Mouse (Mus musculus): ENCODE data around the gene Gm11444.
A peak's percentile ranks its signal among the peaks of the same experiment; 100 is the strongest.

Gene Gm11444

GRCm38 (mm10) chr11:85857997-85858698 lies 8.0 kb upstream of the Gm11444 start:
- no peak for DNase-seq

GRCm38 (mm10) chr11:85850758-85851157 lies 625 bp upstream of the Gm11444 start:
- no peak for DNase-seq

- no peak for DNase-seq
Observed at GRCm38 (mm10) chr11:85849037-85849436, 1.1 kb downstream of the Gm11444 start.

- no peak for DNase-seq
Observed at GRCm38 (mm10) chr11:85846509-85846908, 3.6 kb downstream of the Gm11444 start.

GRCm38 (mm10) chr11:85845921-85846320 lies 4.2 kb downstream of the Gm11444 start:
- DNase-seq = no peak

DNA sequence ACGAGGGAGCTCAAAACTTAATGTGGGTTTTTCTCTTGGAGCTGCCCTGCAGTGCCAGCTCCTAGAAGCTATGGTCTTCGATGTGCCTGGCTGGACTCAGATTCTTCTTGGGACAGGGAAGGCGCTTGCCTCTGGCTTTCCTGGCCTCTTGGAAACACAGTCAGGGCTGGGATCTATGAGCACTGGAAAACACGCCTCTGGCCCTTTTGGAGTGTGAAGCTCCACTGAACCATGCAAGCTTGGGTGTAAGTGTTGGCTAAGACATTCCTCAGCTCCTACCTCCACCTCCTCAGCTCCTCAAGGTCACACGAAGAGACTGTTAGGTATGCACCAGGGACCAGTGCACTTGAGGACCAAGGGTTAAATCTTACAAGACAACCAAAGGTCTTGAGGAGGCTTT lies 5.2 kb downstream of the Gm11444 start:
- no peak for DNase-seq

- peak; percentile 42 to 73 for DNase-seq
Observed at GRCm38 (mm10) chr11:85844144-85844965, 5.8 kb downstream of the Gm11444 start.

GRCm38 (mm10) chr11:85843347-85843692 lies 6.8 kb downstream of the Gm11444 start:
- peak; percentile 21 to 62 for DNase-seq

- DNase-seq = no peak
Observed at GRCm38 (mm10) chr11:85842596-85843346, 7.4 kb downstream of the Gm11444 start.

DNA sequence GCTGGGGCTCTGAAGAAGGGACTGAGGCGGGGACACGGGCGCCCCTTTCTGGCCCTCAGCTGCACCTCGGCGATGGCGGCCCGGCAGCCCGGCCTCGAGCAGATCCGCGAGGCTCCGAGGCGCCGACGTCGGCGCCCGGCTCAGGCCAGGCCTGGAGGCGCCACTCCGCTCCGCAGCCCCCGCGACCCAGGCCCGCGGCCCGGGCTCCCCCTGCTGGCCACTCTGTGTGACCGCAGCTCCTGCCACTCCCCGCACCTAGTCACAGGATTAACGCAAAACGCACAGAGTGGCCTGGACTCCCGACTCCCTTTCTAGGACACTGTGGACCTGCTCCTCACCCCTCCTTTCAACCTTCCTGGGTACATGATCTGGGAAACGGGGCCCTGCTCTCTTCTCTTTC lies 8.2 kb downstream of the Gm11444 start:
- DNase-seq = peak in 1 of 2 experiments; percentile 53

DNA sequence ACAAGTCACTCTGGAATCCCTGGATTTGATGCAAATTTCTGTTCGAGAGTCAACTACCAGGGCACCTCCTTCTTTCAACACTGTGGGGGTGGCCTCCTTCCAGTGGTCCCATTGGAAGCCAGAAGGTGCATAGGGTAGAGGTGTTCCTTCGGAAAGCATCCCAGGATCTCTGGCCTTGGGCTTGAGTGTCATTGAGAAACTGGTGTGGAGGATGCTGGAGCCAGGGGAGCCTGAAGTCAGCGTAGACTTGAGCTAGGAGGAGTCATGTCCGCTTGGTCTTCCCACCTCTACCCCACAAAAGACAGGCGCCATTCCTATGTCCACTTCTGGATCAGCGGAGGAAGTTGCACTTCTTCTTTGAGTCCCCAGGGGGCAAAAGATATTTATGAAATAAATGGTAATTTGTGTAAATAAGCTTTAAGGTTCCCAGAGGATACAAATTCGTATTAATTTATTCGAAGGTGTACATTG lies 8.9 kb downstream of the Gm11444 start:
- DNase-seq = no peak

GRCm38 (mm10) chr11:85840803-85841145 lies 9.4 kb downstream of the Gm11444 start:
- DNase-seq = no peak

DNA sequence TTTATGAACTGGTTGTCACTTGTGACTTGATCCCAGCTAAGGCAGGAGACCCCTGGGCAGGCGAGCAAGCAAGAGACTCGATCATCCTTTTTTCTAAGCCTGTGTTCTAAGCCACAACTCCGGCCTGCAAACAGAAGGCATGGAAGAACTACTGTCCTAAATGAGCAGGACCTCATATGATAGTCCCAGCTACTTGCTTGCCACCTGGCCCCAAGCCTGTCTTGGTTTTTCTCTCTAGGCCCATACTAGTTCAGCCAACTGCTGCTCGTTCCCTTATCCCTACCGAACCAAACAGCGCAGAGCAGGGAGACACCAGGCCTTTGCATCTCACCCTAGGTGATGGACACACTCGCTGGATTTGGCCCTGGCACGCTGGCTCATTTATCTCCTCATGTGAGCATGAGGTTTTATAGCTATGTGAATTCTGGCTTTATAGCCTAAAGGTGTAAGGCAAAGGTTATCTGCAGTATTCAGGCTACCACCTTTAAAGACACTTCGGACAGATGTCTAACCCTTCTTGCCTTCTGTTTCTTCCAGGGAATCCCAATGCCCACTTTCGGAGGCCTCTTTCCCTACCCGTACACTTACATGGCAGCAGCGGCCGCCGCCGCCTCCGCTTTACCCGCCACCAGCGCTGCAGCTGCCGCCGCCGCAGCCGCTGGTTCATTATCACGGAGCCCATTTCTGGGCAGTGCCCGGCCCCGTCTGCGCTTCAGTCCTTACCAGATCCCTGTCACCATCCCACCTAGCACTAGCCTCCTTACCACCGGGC lies 9.9 kb downstream of the Gm11444 start:
- no peak for DNase-seq

GRCm38 (mm10) chr11:85839258-85840030 lies 10.7 kb downstream of the Gm11444 start:
- no peak for DNase-seq

- no peak for DNase-seq
Observed at GRCm38 (mm10) chr11:85838424-85839257, 11.5 kb downstream of the Gm11444 start.

DNA sequence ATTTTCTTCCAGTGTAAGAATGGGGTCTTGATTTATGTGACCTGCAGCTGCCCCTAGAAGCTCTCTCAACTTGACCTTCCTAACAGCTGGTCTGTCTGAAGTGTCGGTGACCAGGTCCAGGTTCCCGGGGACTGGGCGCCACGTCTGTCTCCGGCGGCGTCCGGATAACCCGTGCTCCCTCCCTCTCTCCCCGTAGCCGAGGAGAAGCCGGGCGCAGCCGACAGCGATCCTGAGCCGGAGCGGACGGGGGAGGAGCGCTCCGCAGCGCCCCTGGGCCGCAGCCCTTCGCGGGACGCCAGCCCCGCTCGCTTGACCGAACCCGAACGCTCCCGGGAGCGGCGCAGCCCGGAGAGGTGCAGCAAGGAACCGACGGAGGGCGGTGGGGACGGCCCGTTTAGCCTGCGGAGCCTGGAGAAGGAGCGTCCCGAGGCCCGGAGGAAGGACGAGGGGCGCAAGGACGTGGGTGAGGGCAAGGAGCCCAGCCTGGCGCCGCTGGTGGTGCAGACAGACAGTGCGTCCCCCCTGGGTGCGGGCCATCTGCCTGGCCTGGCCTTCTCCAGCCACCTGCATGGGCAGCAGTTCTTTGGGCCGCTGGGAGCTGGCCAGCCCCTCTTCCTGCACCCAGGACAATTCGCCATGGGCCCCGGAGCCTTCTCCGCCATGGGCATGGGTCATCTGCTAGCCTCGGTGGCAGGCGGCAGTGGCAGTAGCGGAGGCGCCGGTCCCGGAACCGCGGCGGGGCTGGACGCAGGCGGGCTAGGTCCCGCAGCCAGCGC lies 12.3 kb downstream of the Gm11444 start:
- no peak for DNase-seq

- DNase-seq = no peak
Observed at GRCm38 (mm10) chr11:85837291-85837647, 12.9 kb downstream of the Gm11444 start.

- no peak for DNase-seq
Observed at GRCm38 (mm10) chr11:85836523-85837290, 13.4 kb downstream of the Gm11444 start.

DNA sequence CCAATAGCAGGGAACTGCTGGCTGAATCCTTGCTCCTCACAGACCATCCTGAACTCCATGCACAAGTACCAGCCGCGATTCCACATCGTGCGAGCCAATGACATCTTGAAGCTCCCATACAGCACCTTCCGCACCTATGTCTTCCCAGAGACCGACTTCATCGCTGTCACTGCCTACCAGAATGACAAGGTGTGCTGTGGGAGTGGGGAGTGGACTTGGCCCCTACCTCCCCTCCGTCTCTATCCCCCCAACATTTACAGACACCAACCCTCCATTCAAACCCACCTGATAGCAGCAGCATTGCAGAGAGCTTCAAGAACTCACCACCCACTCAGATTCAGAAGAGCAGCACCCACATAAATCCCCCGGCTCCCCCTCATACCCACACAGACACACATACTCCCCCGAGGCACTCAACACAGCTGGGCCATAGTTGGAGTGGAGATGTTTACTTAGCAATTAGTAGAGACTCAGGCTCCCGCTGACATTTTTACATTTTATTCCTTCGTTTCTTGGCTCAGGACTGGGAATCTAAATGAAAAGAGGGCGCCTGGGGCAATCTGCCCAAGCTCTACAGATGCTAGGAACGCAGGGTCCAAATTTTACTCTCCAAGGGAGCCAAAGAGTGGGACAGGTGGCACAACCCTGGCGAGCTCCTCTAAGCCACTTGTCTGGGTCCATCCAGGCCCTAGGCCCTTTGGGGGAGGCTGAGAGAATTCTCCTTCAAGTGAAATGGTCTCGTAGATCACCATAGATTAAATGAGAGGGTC lies 14.2 kb downstream of the Gm11444 start:
- no peak for DNase-seq

Measured in spleen, adult 18-20 months (tissue).